Mouse (Mus musculus) ES-Bruce4 (cell line): ENCODE measurements at regions not wholly inside any gene's neighbourhood (a gene's known extent, or its start where the extent isn't known, plus 50 kb on each side); places are given as distances from the start of the nearest gene placed in this dataset.

Experiments used
- CTCF ChIP-seq: IDR thresholded peaks from one replicate; pipeline ENCODE4 v1.8.1; 2011; ENCODE audit warnings: low read depth, low read length
- EP300 ChIP-seq: IDR thresholded peaks from 2 replicates; pipeline ENCODE4 v1.6.1; 2011; ENCODE audit warnings: low read depth, low read length; ENCODE audit not compliant: insufficient read depth
- POLR2A ChIP-seq: IDR thresholded peaks from one replicate; pipeline ENCODE4 v1.8.1; 2011; ENCODE audit warnings: low read length; ENCODE audit not compliant: insufficient read depth

- TF ChIP-seq EP300 (no peak), CTCF (no peak), POLR2A (no peak)
Observed at GRCm38 (mm10) chr11:33050216-33050615, 97.0 kb downstream of the Fgf18 start.
